Comparison of ENCODE assay signal across 9 mouse cellular contexts in the genomic region with DNA sequence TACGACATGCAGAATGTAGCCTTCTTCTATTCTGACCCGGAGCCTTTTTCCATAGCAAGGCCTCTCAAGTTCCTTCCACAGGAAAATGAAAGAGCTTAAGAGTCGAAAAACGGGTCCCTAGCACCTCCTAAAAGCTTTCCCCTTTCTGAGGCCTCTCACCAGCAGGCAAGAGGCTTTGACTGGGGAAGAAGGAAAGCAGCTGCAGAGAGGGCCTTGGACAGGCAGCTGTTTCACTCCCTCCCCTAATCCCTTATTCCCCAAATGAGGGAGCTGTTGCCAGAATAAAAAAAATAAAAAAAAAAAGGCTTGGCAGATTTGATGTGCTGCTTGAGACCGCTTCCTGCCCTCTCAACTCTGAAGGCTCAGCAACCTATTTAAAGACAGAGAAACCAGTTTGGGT. TPM values are rescaled to one million over a fixed set of nuclear protein-coding genes. Genes with fewer than 3 reads are reported as not detected.
DNase-seq lines count a peak whose midpoint lies in the region; ATAC-seq and TF ChIP-seq lines count a peak whose summit lies in the region.
"Had no signal": no experiment of that assay in that cellular context is flagged by ENCODE, and none has a peak within 500 bp of the region (broad histone marks: within the 10 kb centered on the region; RNA-seq: fewer than 3 reads in every experiment).

No protein-coding gene starts in this region.

- peak overlapping the region; percentile 87 for H3K27ac ChIP-seq in embryonic facial prominence, embryonic 14.5 days (replicated peaks; ENCODE audit: low read depth, low read length)
- peak overlapping the region; percentile 59 for H3K27ac ChIP-seq in heart, postnatal 0 days (ENCODE audit: low read depth)
- H3K27ac ChIP-seq in midbrain, embryonic 11.5 days (ENCODE audit: low read depth, low read length): no peak overlapping the region
- H3K27ac ChIP-seq: liver, embryonic 13.5 days had no signal

- no peaks in the 10 kb centered on the region for H3K36me3 ChIP-seq in embryonic facial prominence, embryonic 14.5 days (ENCODE audit: control insufficient read depth, insufficient read depth, low read length)
- no peaks in the 10 kb centered on the region for H3K36me3 ChIP-seq in heart, postnatal 0 days (replicated peaks; ENCODE audit: control insufficient read depth, insufficient read depth, low read length)
- H3K36me3 ChIP-seq in midbrain, embryonic 11.5 days (ENCODE audit: control insufficient read depth, insufficient read depth, low read length): no peaks in the 10 kb centered on the region
- H3K36me3 ChIP-seq: liver, embryonic 13.5 days had no signal

- TF ChIP-seq EP300 in heart, postnatal 0 days (IDR thresholded peaks at IDR 0.05; ENCODE audit: low read depth): no peak

- H3K9ac ChIP-seq in embryonic facial prominence, embryonic 14.5 days (ENCODE audit: low read depth, low read length): no peak overlapping the region
- no peak overlapping the region for H3K9ac ChIP-seq in heart, postnatal 0 days (replicated peaks; ENCODE audit: low read depth, low read length)
- no peak overlapping the region for H3K9ac ChIP-seq in midbrain, embryonic 11.5 days (ENCODE audit: low read length)
- H3K9ac ChIP-seq: liver, embryonic 13.5 days had no signal

- ATAC-seq in embryonic facial prominence, embryonic 14.5 days (ENCODE audit: low read depth): peak; percentile 88
- ATAC-seq in heart, postnatal 0 days (ENCODE audit: insufficient read depth, low read depth): peak; percentile 58
- peak; percentile 78 for ATAC-seq in midbrain, embryonic 11.5 days (ENCODE audit: low FRiP score)

- 23% methylated on average over 5 of the region's 5 CpGs for WGBS in embryonic facial prominence, embryonic 14.5 days
- WGBS in heart, postnatal 0 days: 32% methylated on average over 5 of the region's 5 CpGs
- 19% methylated on average over 5 of the region's 5 CpGs for WGBS in midbrain, embryonic 11.5 days

- DNase-seq in right cerebral cortex, postnatal 10 days (ENCODE audit: low spot score in 2 of 2): peak; percentile 29 to 42
- DNase-seq in right cerebral cortex, postnatal 36 days (ENCODE audit: low spot score in 2 of 2): no peak
- peak; percentile 91 for DNase-seq in embryonic facial prominence, embryonic 14.5 days (ENCODE audit: low spot score)
- DNase-seq in heart, postnatal 0 days (ENCODE audit: low spot score): peak; percentile 34
- DNase-seq in kidney, postnatal 25 days: peak; percentile 22 to 51
- DNase-seq in midbrain, embryonic 11.5 days (ENCODE audit: low spot score, missing footprints): peak; percentile 89
- DNase-seq in testis, postnatal 14 days (ENCODE audit: low spot score): peak; percentile 59
- DNase-seq in cerebellum, adult 8-10 months: no peak
- DNase-seq: liver, embryonic 13.5 days had no signal

- H3K27me3 ChIP-seq in embryonic facial prominence, embryonic 14.5 days (replicated peaks; ENCODE audit: control insufficient read depth, insufficient read depth, low read length): no peaks in the 10 kb centered on the region
- no peaks in the 10 kb centered on the region for H3K27me3 ChIP-seq in heart, postnatal 0 days (ENCODE audit: control insufficient read depth, insufficient read depth, low read length)
- H3K27me3 ChIP-seq in midbrain, embryonic 11.5 days (ENCODE audit: control insufficient read depth, insufficient read depth, low read length): no peaks in the 10 kb centered on the region
- H3K27me3 ChIP-seq: liver, embryonic 13.5 days had no signal

- no peaks in the 10 kb centered on the region for H3K4me1 ChIP-seq in embryonic facial prominence, embryonic 14.5 days (ENCODE audit: control insufficient read depth, insufficient read depth, low read length)
- no peaks in the 10 kb centered on the region for H3K4me1 ChIP-seq in heart, postnatal 0 days (ENCODE audit: control insufficient read depth, insufficient read depth)
- peaks cover 7% of the 10 kb centered on the region; the same call in 1 of the 2 replicates for H3K4me1 ChIP-seq in midbrain, embryonic 11.5 days (ENCODE audit: control insufficient read depth, insufficient read depth, low read length)
- H3K4me1 ChIP-seq: liver, embryonic 13.5 days had no signal

- no peak for TF ChIP-seq CTCF in heart, postnatal 0 days (IDR thresholded peaks at IDR 0.05; ENCODE audit: low read depth)

- H3K9me3 ChIP-seq in embryonic facial prominence, embryonic 14.5 days (ENCODE audit: control insufficient read depth, low read length): no peaks in the 10 kb centered on the region
- H3K9me3 ChIP-seq in heart, postnatal 0 days (replicated peaks; ENCODE audit: control insufficient read depth, low read length): no peaks in the 10 kb centered on the region
- no peaks in the 10 kb centered on the region for H3K9me3 ChIP-seq in midbrain, embryonic 11.5 days (ENCODE audit: control insufficient read depth, low read length)
- H3K9me3 ChIP-seq: liver, embryonic 13.5 days had no signal

- no peak overlapping the region for H3K4me3 ChIP-seq in embryonic facial prominence, embryonic 14.5 days (ENCODE audit: low read depth, low read length)
- H3K4me3 ChIP-seq in heart, postnatal 0 days (ENCODE audit: low read depth, low read length): no peak overlapping the region
- no peak overlapping the region for H3K4me3 ChIP-seq in midbrain, embryonic 11.5 days (ENCODE audit: low read depth, low read length)
- H3K4me3 ChIP-seq: liver, embryonic 13.5 days had no signal

- H3K4me2 ChIP-seq in embryonic facial prominence, embryonic 14.5 days (ENCODE audit: low read depth, low read length): peak overlapping the region; percentile 11; the same call in 1 of the 2 replicates
- no peak overlapping the region for H3K4me2 ChIP-seq in heart, postnatal 0 days (ENCODE audit: low read depth, low read length)
- no peak overlapping the region for H3K4me2 ChIP-seq in midbrain, embryonic 11.5 days
- H3K4me2 ChIP-seq: liver, embryonic 13.5 days had no signal

RNA-seq across cellular contexts. Expression of gene Pgrmc1, which starts 47.1 kb away (rescaled TPM):
- 280 and 301 TPM in 2 replicates for polyA plus RNA-seq in embryonic facial prominence, embryonic 14.5 days (2014; fragmentation: Nextera tagmentation; extraction: Ambion mirVana)
- 50.5 and 82.2 TPM in 2 replicates for total RNA-seq in heart, postnatal 0 days (2014; rRNA removed; ENCODE audit: low replicate concordance)
- 70.5 and 72.6 TPM in 2 replicates for polyA plus RNA-seq in heart, postnatal 0 days (2015; fragmentation: Nextera tagmentation; extraction: Ambion mirVana)
- 443 and 490 TPM in 2 replicates for polyA plus RNA-seq in midbrain, embryonic 11.5 days (2014; fragmentation: Nextera tagmentation; extraction: Ambion mirVana)

RNA-seq across cellular contexts. Expression of gene Gm14569, which starts 59.3 kb away (rescaled TPM):
- polyA plus RNA-seq in embryonic facial prominence, embryonic 14.5 days (2014; fragmentation: Nextera tagmentation; extraction: Ambion mirVana): not detected in 2 replicates
- not detected in 2 replicates for total RNA-seq in heart, postnatal 0 days (2014; rRNA removed; ENCODE audit: low replicate concordance)
- polyA plus RNA-seq in heart, postnatal 0 days (2015; fragmentation: Nextera tagmentation; extraction: Ambion mirVana): not detected in 2 replicates
- polyA plus RNA-seq in midbrain, embryonic 11.5 days (2014; fragmentation: Nextera tagmentation; extraction: Ambion mirVana): not detected in 2 replicates
- polyA plus RNA-seq: liver, embryonic 13.5 days had no signal

Comparison
In these comparisons a context has a peak if more than half of its experiments do, and no peak if none do; other contexts are left out.
1. DNase-seq: peak in right cerebral cortex, postnatal 10 days (2 of 2), embryonic facial prominence, embryonic 14.5 days (single experiment), heart, postnatal 0 days (single experiment), kidney, postnatal 25 days (2 of 2), midbrain, embryonic 11.5 days (single experiment) and testis, postnatal 14 days (single experiment); none in right cerebral cortex, postnatal 36 days (0 of 2) and cerebellum, adult 8-10 months (single experiment).
2. Peak in every context shown above with its lines, with median percentiles within 50 percentile points of each other: ATAC-seq.